Mouse (Mus musculus) B cell, adult 2 months (primary cell): Measurements from ENCODE around the gene Alkbh1.
"Not testable (repeated sequence)": the region's sequence is repeated elsewhere in the genome, so short reads cannot be mapped to it uniquely, and the experiment has no call there.

Experiments used
- DNase-seq, 2 experiments: peaks; one replicate each; pipeline ENCODE4 v3.0.0; 2022

The Alkbh1 gene

GRCm38 (mm10) chr12:87443700-87444122, at the start of gene Alkbh1, which contains the start of gene Slirp:
Gene Alkbh1, minus strand, starts transcription at chr12:87444017.
Gene Slirp, plus strand, starts transcription at chr12:87443896.
- peak; percentile 88 to 89 for DNase-seq

GRCm38 (mm10) chr12:87488683-87489082, 44.9 kb upstream of the Alkbh1 start:
- not testable (repeated sequence) for DNase-seq

- DNase-seq: not testable (repeated sequence)
These were observed 38.7 kb upstream of the Alkbh1 start for GRCm38 (mm10) chr12:87482482-87482881.

GRCm38 (mm10) chr12:87474756-87475155, 30.9 kb upstream of the Alkbh1 start:
- DNase-seq: no peak

- DNase-seq: peak; percentile 93
These were observed 28.4 kb upstream of the Alkbh1 start, which contains the start of gene Snw1 for GRCm38 (mm10) chr12:87471964-87472786. Gene Snw1, minus strand, starts transcription at chr12:87472274.

GRCm38 (mm10) chr12:87471421-87471963, 27.7 kb upstream of the Alkbh1 start:
- peak in 1 of 2 experiments; percentile 11 for DNase-seq

GRCm38 (mm10) chr12:87470263-87471136, 26.7 kb upstream of the Alkbh1 start:
- no peak for DNase-seq

GRCm38 (mm10) chr12:87464678-87465297, 21.0 kb upstream of the Alkbh1 start:
- DNase-seq: no peak

- no peak for DNase-seq
These were observed 5.6 kb upstream of the Alkbh1 start for GRCm38 (mm10) chr12:87449456-87449855.

GRCm38 (mm10) chr12:87444211-87444610, 394 bp upstream of the Alkbh1 start:
- no peak for DNase-seq

- no peak for DNase-seq
These were observed 610 bp downstream of the Alkbh1 start for GRCm38 (mm10) chr12:87443115-87443699.

GRCm38 (mm10) chr12:87442177-87443114, 1.4 kb downstream of the Alkbh1 start:
- DNase-seq: no peak

- no peak for DNase-seq
These were observed 14.9 kb downstream of the Alkbh1 start for GRCm38 (mm10) chr12:87428885-87429284.

GRCm38 (mm10) chr12:87428295-87428694, 15.5 kb downstream of the Alkbh1 start:
- DNase-seq: no peak

- DNase-seq: no peak
These were observed 17.3 kb downstream of the Alkbh1 start for GRCm38 (mm10) chr12:87426354-87427031.

- no peak for DNase-seq
These were observed 19.3 kb downstream of the Alkbh1 start for GRCm38 (mm10) chr12:87424516-87424915.

GRCm38 (mm10) chr12:87423700-87424099, 20.1 kb downstream of the Alkbh1 start:
- DNase-seq: no peak

- no peak for DNase-seq
These were observed 21.9 kb downstream of the Alkbh1 start for GRCm38 (mm10) chr12:87421708-87422507.

GRCm38 (mm10) chr12:87419974-87420485, 23.8 kb downstream of the Alkbh1 start:
- no peak for DNase-seq
